Mouse (Mus musculus): Measurements from ENCODE around the gene Hoxa1.

DNA sequence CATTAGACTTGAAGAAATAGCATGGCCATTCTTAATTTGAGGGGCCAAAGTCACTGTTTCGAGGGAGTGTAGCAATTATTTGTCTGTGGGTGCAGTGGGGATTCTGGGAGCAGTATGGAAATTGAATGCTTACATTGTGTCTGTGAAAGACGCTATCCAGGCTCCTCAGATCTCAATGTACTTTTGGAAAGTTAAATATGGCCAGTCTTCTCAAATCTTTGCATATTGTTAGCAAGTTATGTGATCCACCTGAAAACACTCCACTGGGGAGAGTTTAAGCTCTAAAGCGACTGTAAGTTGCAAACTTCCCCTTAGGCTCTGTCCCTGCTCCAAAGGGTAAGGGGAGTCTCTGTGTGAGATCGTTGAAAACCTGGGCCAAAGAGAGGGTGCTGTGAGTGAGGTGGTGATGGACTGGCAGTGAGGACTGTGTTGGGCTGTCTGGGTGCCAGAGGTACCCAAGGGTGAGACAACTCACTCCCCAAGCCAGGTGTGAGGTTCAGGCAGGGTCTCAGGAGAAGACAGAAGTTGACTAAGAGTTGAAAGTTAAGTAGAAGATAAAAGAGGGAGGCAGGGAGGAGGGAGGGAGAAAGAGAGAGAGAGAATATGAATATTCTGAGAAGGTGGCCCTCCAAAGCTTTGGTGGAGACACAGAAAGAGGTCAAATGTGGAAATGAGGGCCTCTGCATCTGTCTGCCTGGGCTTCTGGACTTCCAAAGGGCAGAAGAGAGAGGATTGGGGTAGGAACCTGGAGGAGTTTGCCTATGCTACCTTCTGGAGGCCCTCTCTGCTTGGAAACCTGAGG is 49.0 kb upstream of the Hoxa1 start:
- TF ChIP-seq CTCF (IDR thresholded peaks at IDR 0.05; ENCODE audit: borderline replicate concordance, insufficient read depth, low read length) (no peak), POLR2A (IDR thresholded peaks at IDR 0.05; ENCODE audit: low read depth, low read length) (no peak)
